Mouse (Mus musculus) adrenal gland, adult (tissue): ENCODE results near the gene Tmem235.

Source experiments
- DNase-seq, 2 experiments: peaks; one replicate each; pipeline ENCODE4 v3.0.0; 2022 to 2023; ENCODE audit warnings: low spot score in 1 of 2; ENCODE audit not compliant: inconsistent age in 2 of 2

The Tmem235 gene

GRCm38 (mm10) chr11:117864805-117865204 is 4.3 kb downstream of the Tmem235 start:
- DNase-seq: no peak

DNA sequence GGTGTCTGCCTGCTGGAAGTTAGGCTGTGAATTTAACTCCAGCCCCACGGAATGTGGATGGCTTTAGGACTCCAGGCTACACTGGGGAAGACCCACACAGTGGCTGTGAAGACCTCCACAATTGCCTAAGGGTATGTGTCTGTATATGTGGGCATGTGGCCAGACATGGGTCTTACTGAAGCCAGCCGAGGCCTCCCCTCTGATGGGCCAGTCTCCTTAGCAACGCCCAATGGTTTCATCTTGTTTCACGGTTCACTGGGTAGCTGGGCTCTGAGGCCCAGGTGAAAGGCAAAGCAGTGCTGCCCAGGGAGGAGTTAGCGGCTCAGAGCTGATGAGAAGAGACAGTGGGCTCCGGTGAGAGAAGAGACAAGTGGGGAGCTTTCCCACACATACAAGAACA is 5.4 kb downstream of the Tmem235 start:
- no peak for DNase-seq

DNA sequence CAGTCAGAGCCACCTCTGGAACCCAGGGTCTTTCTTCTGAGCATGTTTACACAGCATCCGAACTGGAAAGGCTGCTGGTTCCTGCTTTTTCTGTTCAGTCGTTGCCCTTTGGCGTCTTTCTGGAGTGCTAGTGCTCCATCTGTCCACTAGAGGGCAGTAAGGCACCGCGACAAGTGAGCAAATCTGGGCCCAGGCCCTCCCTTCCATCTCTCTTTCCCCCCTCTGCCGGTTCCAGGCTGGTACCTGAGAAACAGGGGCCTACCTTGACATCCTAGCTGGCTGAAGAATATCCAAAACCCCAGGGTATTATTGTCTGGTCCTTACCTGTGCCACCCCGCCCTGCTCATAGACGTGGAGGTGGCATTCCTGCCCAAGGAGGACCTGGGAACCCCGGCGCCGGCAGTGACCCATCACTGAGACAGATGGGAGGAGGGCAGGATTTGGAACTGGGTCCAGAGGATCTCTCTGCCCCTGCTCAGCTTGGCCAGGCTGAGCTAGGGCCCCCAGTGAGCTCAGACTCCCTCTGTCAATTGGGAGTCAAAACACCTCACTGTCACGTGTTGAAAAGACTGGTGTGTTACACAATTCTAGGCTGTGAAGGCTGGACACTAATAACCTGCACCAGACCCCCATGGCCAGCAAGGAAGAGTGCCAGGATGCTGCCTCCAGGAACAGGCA is 10.3 kb downstream of the Tmem235 start:
- DNase-seq: peak; percentile 69 to 91

DNA sequence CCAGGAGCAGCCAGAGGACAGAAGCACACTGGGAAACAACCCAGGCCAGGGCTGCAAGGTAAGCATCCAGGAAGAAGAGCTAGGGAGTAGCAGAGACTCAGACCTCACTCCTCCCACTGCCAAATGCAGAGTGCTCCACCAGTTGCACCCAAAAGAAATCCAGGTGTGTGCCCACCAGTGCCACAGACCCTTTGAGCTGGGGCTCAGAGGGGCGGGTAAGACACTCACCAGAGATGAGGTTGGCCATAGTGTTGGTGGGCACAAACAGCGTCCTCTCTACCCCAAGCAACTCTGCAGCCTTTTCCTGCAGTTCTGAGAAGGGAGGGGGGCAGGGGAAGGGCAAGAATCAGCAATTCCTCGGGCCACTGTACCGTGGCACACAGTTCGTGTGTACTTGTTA is 10.8 kb downstream of the Tmem235 start:
- no peak for DNase-seq

DNA sequence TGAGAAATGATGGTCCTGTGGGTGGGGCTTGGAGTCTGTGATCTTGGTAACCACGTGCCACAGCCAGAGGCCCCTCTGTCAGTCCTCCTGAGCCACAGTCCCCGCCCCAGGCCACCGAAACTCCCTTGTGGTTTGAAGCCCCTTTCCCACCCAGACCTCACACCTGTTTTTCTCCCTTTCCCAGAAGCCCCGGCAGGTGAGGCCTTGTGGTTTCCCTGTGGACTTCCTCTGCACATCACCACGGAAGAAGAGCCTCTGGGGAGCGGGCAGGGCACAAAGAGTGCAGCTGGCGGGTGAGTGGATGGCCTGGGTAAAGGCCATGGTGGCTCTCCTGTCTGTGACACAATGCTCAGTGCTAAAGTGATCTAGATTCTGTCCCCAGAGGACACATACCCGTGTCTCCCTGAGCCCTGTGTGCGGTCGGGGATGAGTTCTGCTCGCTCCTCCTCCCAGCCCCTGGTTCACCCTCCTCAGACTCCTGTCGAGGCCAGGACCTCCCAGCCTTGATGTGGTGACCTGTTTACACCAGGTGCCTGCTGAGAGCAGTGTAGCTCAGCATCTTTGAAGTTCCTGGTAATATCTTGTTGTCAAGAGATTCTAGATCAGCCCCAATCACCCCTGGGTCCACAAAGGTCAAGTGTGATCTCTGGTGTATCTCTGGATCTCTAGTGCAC is 11.5 kb downstream of the Tmem235 start:
- peak in 1 of 2 experiments; percentile 39 for DNase-seq

DNA sequence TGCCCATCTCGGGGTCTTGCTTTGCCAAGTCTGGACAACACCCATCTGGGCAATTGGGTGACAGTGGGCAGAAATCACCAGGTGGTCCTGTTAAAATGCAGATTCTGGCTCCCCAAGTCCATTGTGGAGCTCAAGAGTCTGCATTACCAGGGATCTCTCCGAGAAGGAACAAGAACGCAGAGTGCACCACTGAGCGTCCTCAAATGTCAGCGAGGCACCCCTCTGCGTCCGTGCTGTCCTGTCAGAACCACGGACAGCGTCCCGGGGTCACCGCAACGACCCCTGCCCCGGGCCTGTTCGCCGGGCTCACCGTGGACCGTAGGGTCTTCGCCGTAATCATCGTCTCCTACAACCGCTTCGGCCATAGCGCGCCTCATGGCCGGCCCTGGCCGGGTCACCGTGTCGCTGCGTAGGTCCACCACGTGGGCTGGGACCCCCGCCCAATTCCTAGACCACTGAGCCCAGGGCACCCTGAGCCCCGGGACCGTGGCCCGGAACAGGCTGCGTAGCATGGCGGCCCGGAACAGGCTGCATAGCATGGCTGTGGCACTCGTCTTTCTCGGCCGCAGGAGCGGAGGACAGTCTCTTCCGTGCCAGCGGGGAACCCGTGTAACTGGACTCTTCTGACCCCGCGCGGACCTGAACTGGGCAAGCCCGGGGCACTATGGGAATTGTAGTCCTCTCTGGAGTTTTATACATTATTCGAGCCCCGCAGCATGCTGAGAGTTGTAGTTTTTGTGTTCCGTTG is 12.5 kb downstream of the Tmem235 start, which contains the start of gene Tha1:
Gene Tha1 (minus strand): TSS at position 621 of the 748 bp plus-strand sequence.
- DNase-seq: peak; percentile 86 to 95

- no peak for DNase-seq
Observed at GRCm38 (mm10) chr11:117874419-117874818, 13.9 kb downstream of the Tmem235 start.

GRCm38 (mm10) chr11:117875681-117876080 is 15.1 kb downstream of the Tmem235 start:
- DNase-seq: no peak

DNA sequence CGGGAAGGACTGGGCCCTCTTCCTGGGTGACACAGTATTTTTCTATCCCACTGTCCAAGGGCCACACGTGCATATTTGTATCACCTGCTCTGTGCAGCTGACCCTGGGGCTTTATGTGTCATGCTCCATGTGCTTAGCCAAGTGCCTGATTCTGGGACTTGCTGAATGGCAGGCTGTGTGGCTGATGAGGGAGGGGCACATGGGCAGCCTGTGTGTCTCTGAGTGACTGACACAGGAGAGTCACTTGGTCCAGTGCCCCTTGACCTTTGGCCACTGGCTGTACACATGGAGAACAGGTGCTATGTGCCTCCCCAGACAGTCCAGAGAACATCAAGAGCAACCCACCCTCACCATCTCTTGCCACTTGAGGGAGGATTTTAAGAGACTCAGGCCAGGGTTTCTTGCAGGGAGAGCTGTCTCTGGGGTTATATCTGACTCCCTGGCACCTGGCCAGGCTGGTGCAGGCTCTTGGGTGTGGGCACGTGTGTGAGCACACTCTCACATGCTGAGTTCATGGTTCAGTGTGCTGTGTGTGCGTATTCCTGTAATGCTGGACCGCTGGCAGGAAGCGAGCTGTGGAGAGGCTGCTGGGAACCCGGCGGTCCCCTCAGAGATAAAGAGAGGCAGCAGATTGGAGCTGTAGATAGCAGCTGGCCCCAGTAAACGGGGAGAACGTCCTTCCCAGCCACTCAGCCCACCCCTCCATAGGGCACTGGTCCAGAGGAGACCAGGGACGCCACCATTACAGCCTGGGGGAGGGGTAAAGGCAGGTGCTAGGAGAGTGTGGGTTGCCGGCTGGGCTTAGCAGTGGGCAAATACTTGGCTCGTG is 17.6 kb downstream of the Tmem235 start:
- DNase-seq: peak in 1 of 2 experiments; percentile 51

DNA sequence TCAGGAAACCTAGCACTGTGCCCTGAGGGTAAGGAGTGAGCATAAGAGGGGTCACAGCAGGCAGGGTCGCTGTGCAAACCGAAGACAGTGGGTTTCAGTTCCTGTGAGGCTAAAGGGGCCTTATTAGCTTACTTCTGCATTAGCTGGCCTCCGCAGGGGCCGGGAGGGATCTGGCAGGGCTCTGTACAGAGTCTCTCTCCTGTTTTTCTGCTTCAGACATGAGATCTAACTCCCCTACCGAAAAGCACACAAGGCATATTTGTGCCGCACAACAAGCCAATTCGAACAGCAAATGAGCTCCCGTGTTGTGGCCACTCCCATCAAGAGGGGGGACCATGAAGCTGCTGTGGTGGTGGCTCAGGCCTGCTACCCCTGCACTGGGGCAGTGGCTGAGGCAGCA is 18.3 kb downstream of the Tmem235 start:
- no peak for DNase-seq

GRCm38 (mm10) chr11:117879676-117880075 is 19.1 kb downstream of the Tmem235 start:
- no peak for DNase-seq

DNA sequence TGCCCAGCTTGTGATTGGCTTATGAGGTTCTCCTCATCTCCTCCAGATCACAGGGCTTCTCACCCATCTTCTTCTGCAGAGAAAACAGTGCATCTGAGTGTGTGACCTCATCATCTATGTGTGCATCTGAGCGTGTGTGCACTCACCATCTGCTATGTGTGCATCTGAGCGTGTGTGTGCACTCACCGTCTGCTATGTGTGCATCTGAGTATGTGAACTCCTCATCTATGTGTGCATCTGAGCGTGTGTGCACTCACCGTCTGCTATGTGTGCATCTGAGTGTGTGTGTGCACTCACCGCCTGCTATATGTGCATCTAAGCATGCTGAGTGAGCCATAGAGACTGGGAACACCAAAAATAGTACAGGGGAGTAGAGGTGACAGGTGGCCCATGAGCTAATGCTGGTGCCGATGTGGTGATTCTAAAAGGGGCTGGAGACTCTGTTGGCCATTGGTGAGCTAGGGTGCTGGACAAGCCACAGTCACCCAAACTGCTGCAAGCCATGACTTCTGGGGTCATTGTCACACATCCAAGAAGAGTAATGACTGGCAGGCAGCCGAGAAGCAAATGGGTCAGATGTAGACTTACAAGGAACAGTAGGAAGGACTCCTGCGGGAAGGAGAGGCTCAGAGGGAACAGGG is 19.9 kb downstream of the Tmem235 start:
- DNase-seq: peak in 1 of 2 experiments; percentile 55

DNA sequence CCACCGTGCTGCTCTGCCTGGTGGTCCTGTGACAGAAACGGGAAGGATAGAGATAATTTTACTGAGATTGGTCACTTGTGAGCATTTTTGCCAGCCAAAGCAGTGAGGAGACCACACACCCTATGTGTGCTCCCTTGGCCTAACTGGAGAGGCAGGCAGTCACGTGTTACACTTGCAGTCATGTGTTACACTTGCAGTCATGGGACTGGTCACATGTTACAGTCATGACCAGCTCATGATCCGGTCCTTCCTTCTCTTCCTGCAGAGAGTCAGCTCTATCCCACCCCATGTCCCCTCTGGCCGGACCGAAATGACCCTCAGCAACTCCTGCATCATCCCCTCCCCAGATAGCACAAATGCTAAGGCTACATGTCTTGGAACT is 20.4 kb downstream of the Tmem235 start:
- DNase-seq: no peak

- peak; percentile 43 to 72 for DNase-seq
Observed at GRCm38 (mm10) chr11:117881787-117882186, 21.2 kb downstream of the Tmem235 start.

- peak in 1 of 2 experiments; percentile 63 for DNase-seq
Observed at GRCm38 (mm10) chr11:117882208-117882607, 21.7 kb downstream of the Tmem235 start.

- DNase-seq: peak; percentile 29 to 69
Observed at GRCm38 (mm10) chr11:117886000-117886399, 25.4 kb downstream of the Tmem235 start.

DNA sequence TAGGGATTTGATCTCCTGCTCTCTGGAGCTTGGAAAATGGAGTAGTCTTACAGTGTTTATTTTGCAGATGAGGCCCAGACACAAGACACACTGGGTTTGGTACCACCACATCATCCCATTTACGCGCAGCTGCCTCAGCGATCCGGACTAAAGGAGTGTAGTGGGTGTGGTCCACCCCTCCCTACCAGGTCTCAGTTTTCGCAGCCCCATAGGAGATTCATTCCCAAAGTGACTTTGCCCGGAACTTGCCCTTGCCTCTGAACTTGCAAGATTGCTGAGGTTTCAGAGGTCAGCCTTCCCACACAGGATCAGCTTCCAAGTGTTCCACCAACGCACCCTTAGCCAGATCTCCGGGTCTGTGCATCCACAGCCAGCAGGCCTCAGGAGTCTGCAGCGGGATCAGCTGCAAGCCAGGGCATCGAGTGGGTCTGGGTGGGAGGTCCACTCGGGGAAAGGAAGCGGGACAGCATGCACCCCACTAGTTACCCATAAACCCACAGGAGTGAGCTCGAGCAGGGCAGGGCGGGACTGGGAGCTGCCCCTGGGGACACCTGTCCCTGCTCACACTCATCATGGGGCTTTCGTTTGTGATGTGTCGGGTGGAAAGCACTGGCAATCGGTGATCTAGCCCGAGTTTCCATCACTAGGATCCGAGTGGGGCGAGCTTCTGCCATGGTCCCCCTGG is 27.8 kb downstream of the Tmem235 start:
- DNase-seq: no peak

GRCm38 (mm10) chr11:117888853-117889822 is 28.6 kb downstream of the Tmem235 start:
- DNase-seq: no peak

DNA sequence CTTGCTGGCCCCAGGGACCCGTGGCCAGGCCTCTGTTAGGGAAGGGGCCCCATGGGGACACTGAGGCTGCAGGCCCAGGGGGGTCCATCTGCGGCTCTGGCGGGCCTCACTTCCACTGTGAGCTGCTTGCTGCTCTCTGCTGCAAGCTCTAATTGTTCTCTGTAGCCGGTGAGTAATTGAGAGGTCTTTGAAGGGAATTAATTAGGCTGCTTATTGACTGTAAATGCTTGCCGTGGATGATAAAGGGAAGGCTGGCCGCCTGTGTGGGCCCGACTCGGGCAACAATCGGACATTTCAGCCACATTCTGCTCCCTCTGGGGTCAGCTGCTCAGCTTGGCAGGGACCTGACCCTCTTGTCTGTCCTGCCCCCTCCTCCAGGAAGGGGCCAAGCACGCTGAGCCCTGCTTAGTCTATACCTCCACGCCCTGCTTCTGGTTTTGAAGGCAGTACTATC is 29.4 kb downstream of the Tmem235 start:
- DNase-seq: no peak
